Mouse (Mus musculus) midbrain, embryonic 14.5 days (tissue): ENCODE measurements around the gene Grhl1. TPM values are rescaled to one million over a fixed set of nuclear protein-coding genes. Genes with fewer than 3 reads are reported as not detected.
"Not testable (repeated sequence)": the region's sequence is repeated elsewhere in the genome, so short reads cannot be mapped to it uniquely, and the experiment has no call there.

Experiments
- ATAC-seq: fragments of 200-750 bp; cut with Nextera tagmentation; 2 replicates; pipeline ENCODE4 v1.8.0; 2017; ENCODE audit warnings: moderate number of reproducible peaks, moderate library complexity; ENCODE audit not compliant: low FRiP score, low TSS enrichment
- DNase-seq: peaks from one replicate; pipeline ENCODE4 v3.0.0-alpha.2; 2015
- H3K27ac ChIP-seq: fragments of 300-500 bp; sonication (generic); replicated peaks from 2 replicates; pipeline ENCODE4 v1.5.1; 2014; ENCODE audit warnings: mild to moderate bottlenecking, low read depth, low read length, moderate library complexity
- H3K27me3 ChIP-seq: fragments of 300-500 bp; sonication (generic); 2 replicates; pipeline ENCODE4 v1.6.1; 2014; ENCODE audit warnings: low read length, control low read depth, mixed read lengths; ENCODE audit not compliant: control insufficient read depth, insufficient read depth
- H3K36me3 ChIP-seq: fragments of 300-500 bp; sonication (generic); 2 replicates; pipeline ENCODE4 v1.6.1; 2014; ENCODE audit warnings: low read length, control low read depth; ENCODE audit not compliant: control insufficient read depth, insufficient read depth
- H3K4me1 ChIP-seq: fragments of 300-500 bp; sonication (generic); 2 replicates; pipeline ENCODE4 v1.6.1; 2014; ENCODE audit warnings: mild to moderate bottlenecking, antibody characterized with exemption, low read length, control low read depth; ENCODE audit not compliant: control insufficient read depth, insufficient read depth
- H3K4me2 ChIP-seq: fragments of 300-500 bp; sonication (generic); 2 replicates; pipeline ENCODE4 v1.6.1; 2014; ENCODE audit warnings: mild to moderate bottlenecking, low read length, moderate library complexity
- H3K4me3 ChIP-seq: fragments of 300-500 bp; sonication (generic); replicated peaks from 2 replicates; pipeline ENCODE4 v1.5.1; 2014; ENCODE audit warnings: low read depth, low read length
- H3K9ac ChIP-seq: fragments of 300-500 bp; sonication (generic); replicated peaks from 2 replicates; pipeline ENCODE4 v1.6.1; 2014; ENCODE audit warnings: mild to moderate bottlenecking, low read length, moderate library complexity
- H3K9me3 ChIP-seq: fragments of 300-500 bp; sonication (generic); 2 replicates; pipeline ENCODE4 v1.6.1; 2016; ENCODE audit warnings: low read length, control low read depth, mixed read lengths; ENCODE audit not compliant: control insufficient read depth
- WGBS: fragments of 180-500 bp; shearing (Covaris S2); extraction: QIAGEN DNeasy Blood & Tissue Kit; methylation state at CpG from one replicate; pipeline ENCODE4 v1.1.7; 2014; 5-methylcytosine and 5-hydroxymethylcytosine counted together
- polyA plus RNA-seq: library from polyadenylated mRNA; unstranded; fragments of >200 nt; fragmentation: Nextera tagmentation; extraction: Ambion mirVana; gene quantifications from 2 replicates; pipeline ENCODE4 v1.2.1, GENCODE M21; 2014

Gene Grhl1
- polyA plus RNA-seq, result 0.36 and 0.66 TPM in 2 replicates

DNA sequence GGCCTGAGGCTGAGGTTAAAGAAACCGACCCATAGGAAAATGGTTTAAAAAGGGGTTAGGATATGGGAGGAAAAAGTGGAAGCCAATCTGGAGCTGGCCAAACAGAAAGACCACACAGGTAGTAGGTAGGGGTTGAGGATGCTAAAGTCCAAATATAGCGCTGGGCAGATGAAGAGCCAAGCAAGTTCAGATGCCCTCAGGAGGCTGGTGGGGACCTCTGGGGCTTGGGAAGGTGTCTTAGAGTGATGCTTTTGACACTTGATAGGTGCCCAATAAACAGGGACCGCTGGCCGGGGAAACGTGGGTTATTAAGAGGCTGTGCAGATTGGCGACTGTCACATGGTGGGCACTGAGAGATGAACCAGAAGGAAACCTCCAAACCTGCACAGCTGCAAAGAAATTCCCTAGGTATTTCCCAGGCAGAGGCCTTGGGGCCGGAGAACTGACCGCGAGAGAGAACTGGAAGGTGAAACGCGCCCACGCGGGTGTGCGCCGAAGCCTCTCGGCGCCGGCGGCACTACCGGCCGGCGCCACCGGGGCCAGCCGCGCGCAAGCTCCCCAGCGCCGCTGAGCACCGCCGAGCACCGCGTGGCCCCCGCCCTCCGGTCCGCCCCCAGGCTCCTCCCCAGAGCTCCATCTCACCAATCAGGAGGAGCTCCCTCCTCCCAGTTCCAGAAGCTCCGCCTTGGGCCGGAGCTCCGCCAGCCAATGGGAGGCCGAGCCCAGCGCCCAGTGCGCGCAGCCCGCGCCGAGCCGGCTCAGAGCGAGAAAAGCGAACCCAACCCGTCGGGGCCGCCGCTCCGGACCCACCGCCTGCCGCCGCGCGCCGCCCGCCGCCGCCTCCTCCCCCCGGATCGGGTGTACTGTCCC is at the start of gene Grhl1:
TSS of gene Grhl1 (plus strand) at position 761 of the 870 bp plus-strand sequence.
- Histone ChIP-seq H3K36me3 (no peaks in the 10 kb centered on the region), H3K9me3 (no peaks in the 10 kb centered on the region), H3K4me2 (peak within 1 kb of the TSS; percentile 79), H3K4me3 (peak within 1 kb of the TSS; percentile 68), H3K4me1 (no peaks in the 10 kb centered on the region), H3K9ac (peak within 1 kb of the TSS; percentile 55), H3K27me3 (peaks cover 34% of the 10 kb centered on the region), H3K27ac (no peak within 1 kb of the TSS)
- DNase-seq (peak; percentile 96), ATAC-seq (peak; percentile 99)
- WGBS, result 2% methylated on average over 64 of the region's 64 CpGs

- H3K27me3 ChIP-seq, DNase-seq, H3K9ac ChIP-seq, H3K4me2 ChIP-seq, H3K9me3 ChIP-seq, ATAC-seq, H3K27ac ChIP-seq, H3K4me1 ChIP-seq, H3K4me3 ChIP-seq: not testable (repeated sequence)
- 89% methylated on average over 7 of the region's 7 CpGs for WGBS
- H3K36me3 ChIP-seq, result peaks cover 40% of the 10 kb centered on the region
These were observed 47.0 kb upstream of the Grhl1 start for GRCm38 (mm10) chr12:24525065-24525464.

GRCm38 (mm10) chr12:24536390-24536789 is 35.7 kb upstream of the Grhl1 start:
- no peaks in the 10 kb centered on the region for H3K4me1 ChIP-seq
- H3K9ac ChIP-seq, result no peak overlapping the region
- H3K4me2 ChIP-seq, result no peak overlapping the region
- ATAC-seq (no peak), DNase-seq (no peak)
- H3K9me3 ChIP-seq, result no peaks in the 10 kb centered on the region
- H3K27ac ChIP-seq, result no peak overlapping the region
- no peak overlapping the region for H3K4me3 ChIP-seq
- no peaks in the 10 kb centered on the region for H3K27me3 ChIP-seq
- WGBS, result 53% methylated on average over 5 of the region's 5 CpGs
- peaks cover 13% of the 10 kb centered on the region; the same call in 1 of the 2 replicates for H3K36me3 ChIP-seq

DNA sequence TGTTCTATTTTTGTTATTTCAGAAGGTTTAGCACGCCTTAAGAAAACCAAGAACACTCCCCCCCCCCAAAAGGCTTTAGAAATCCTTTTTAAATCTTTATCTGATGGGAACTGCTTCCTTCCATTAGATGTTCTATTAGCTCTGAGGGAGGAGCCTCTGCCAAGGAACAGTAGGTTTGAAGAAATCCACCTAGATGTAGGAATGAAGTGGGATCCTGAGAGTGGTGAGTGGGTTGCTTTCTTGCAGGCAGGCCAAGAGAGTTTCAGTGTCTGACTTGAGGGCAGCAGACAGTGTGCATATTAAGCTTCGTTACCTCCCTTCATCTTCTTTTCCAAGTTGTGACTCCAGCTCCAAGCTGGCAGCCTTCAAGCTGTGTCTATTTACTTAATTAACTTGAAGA is 34.9 kb upstream of the Grhl1 start:
- Histone ChIP-seq H3K27ac (no peak overlapping the region), H3K4me2 (no peak overlapping the region)

GRCm38 (mm10) chr12:24537965-24538364 is 34.1 kb upstream of the Grhl1 start:
- Histone ChIP-seq H3K9me3 (no peaks in the 10 kb centered on the region), H3K4me2 (no peak overlapping the region), H3K9ac (no peak overlapping the region), H3K4me3 (no peak overlapping the region), H3K27me3 (no peaks in the 10 kb centered on the region), H3K4me1 (no peaks in the 10 kb centered on the region), H3K36me3 (peaks cover 9% of the 10 kb centered on the region; the same call in 1 of the 2 replicates), H3K27ac (no peak overlapping the region)
- 72% methylated on average over 4 of the region's 4 CpGs for WGBS
- peak; percentile 11 for DNase-seq
- ATAC-seq, result no peak

More for the DNA sequence above, 34.9 kb upstream of the Grhl1 start:
- Histone ChIP-seq H3K9ac (no peak overlapping the region), H3K9me3 (no peaks in the 10 kb centered on the region), H3K4me3 (no peak overlapping the region), H3K27me3 (no peaks in the 10 kb centered on the region), H3K4me1 (no peaks in the 10 kb centered on the region), H3K36me3 (peaks cover 9% of the 10 kb centered on the region; the same call in 1 of the 2 replicates)
- 57% methylated on average over 2 of the region's 2 CpGs for WGBS
- DNase-seq, result no peak
- ATAC-seq, result no peak

- no peak overlapping the region for H3K4me3 ChIP-seq
- no peaks in the 10 kb centered on the region for H3K4me1 ChIP-seq
- 87% methylated on average over 16 of the region's 16 CpGs for WGBS
- DNase-seq, result no peak
- no peaks in the 10 kb centered on the region for H3K27me3 ChIP-seq
- no peak overlapping the region for H3K27ac ChIP-seq
- H3K9me3 ChIP-seq, result no peaks in the 10 kb centered on the region
- H3K4me2 ChIP-seq, result no peak overlapping the region
- H3K36me3 ChIP-seq, result peaks cover 18% of the 10 kb centered on the region
- no peak overlapping the region for H3K9ac ChIP-seq
- no peak for ATAC-seq
These were observed 30.5 kb upstream of the Grhl1 start for GRCm38 (mm10) chr12:24541426-24542154.

DNA sequence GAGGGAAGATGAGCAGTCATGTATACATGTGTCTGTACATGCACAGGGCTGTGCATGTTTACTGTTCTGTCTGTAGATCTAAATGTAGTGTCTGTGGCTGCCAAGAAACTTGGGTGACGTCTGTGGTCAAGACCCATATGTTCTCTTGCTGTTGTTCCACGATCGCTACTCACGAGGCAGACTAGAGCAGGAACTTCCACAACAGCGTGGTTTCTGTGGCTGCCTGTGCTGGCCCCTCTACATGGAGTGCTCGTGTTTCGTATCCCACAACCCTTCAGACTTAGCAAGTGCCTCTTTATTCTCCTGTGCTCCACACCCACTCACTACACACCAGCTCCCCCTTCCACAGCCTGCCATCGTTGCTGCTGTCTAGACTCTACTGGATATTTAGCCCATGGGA is 24.4 kb upstream of the Grhl1 start:
- ATAC-seq (no peak), DNase-seq (no peak)
- H3K4me2 ChIP-seq, result no peak overlapping the region
- H3K4me1 ChIP-seq, result no peaks in the 10 kb centered on the region
- H3K9ac ChIP-seq, result no peak overlapping the region
- no peak overlapping the region for H3K27ac ChIP-seq
- H3K36me3 ChIP-seq, result peaks cover 40% of the 10 kb centered on the region
- 93% methylated on average over 8 of the region's 8 CpGs for WGBS
- H3K4me3 ChIP-seq, result no peak overlapping the region
- H3K9me3 ChIP-seq, result no peaks in the 10 kb centered on the region
- H3K27me3 ChIP-seq, result no peaks in the 10 kb centered on the region

GRCm38 (mm10) chr12:24548885-24549284 is 23.2 kb upstream of the Grhl1 start:
- 75% methylated on average over 6 of the region's 6 CpGs for WGBS
- Histone ChIP-seq H3K4me1 (no peaks in the 10 kb centered on the region), H3K27ac (no peak overlapping the region), H3K27me3 (no peaks in the 10 kb centered on the region), H3K9me3 (no peaks in the 10 kb centered on the region), H3K4me2 (no peak overlapping the region), H3K36me3 (peaks cover 44% of the 10 kb centered on the region), H3K9ac (no peak overlapping the region), H3K4me3 (no peak overlapping the region)
- no peak for ATAC-seq
- no peak for DNase-seq
